Mouse (Mus musculus) hindbrain, embryonic 14.5 days (tissue): ENCODE data around the gene Gm20662. TPM values are rescaled to one million over a fixed set of nuclear protein-coding genes. Genes with fewer than 3 reads are reported as not detected.

Experiments
- ATAC-seq: fragments of 200-750 bp; cut with Nextera tagmentation; 2 replicates; pipeline ENCODE4 v1.8.0; 2017; ENCODE audit warnings: moderate number of reproducible peaks, mild to moderate bottlenecking, moderate TSS enrichment, moderate library complexity; ENCODE audit not compliant: low FRiP score
- DNase-seq: peaks from one replicate; pipeline ENCODE4 v3.0.0-alpha.2; 2015; ENCODE audit warnings: low spot score
- H3K27ac ChIP-seq: fragments of 300-500 bp; sonication (generic); 2 replicates; pipeline ENCODE4 v1.5.1; 2014; ENCODE audit warnings: mild to moderate bottlenecking, moderate library complexity
- H3K27me3 ChIP-seq: fragments of 300-500 bp; sonication (generic); 2 replicates; pipeline ENCODE4 v1.6.1; 2014; ENCODE audit warnings: mild to moderate bottlenecking, low read length, mixed read lengths; ENCODE audit not compliant: control insufficient read depth, insufficient read depth
- H3K36me3 ChIP-seq: fragments of 300-500 bp; sonication (generic); replicated peaks from 2 replicates; pipeline ENCODE4 v1.6.1; 2014; ENCODE audit not compliant: control insufficient read depth, insufficient read depth
- H3K4me1 ChIP-seq: fragments of 300-500 bp; sonication (generic); replicated peaks from 2 replicates; pipeline ENCODE4 v1.6.1; 2014; ENCODE audit warnings: antibody characterized with exemption, low read length, mixed read lengths; ENCODE audit not compliant: control insufficient read depth, insufficient read depth
- H3K4me2 ChIP-seq: fragments of 300-500 bp; sonication (generic); replicated peaks from 2 replicates; pipeline ENCODE4 v1.6.1; 2014; ENCODE audit warnings: mild to moderate bottlenecking, moderate library complexity
- H3K4me3 ChIP-seq: fragments of 300-500 bp; sonication (generic); replicated peaks from 2 replicates; pipeline ENCODE4 v1.5.1; 2014; ENCODE audit warnings: mild to moderate bottlenecking, low read length
- H3K9ac ChIP-seq: fragments of 300-500 bp; sonication (generic); 2 replicates; pipeline ENCODE4 v1.6.1; 2014
- H3K9me3 ChIP-seq: fragments of 300-500 bp; sonication (generic); 2 replicates; pipeline ENCODE4 v1.6.1; 2016; ENCODE audit warnings: low read length; ENCODE audit not compliant: control insufficient read depth
- WGBS: fragments of 180-500 bp; shearing (Covaris S2); extraction: QIAGEN DNeasy Blood & Tissue Kit; methylation state at CpG from one replicate; pipeline ENCODE4 v1.1.7; 2014; 5-methylcytosine and 5-hydroxymethylcytosine counted together
- polyA plus RNA-seq: library from polyadenylated mRNA; unstranded; fragments of >200 nt; fragmentation: Nextera tagmentation; extraction: Ambion mirVana; gene quantifications from 2 replicates; pipeline ENCODE4 v1.2.1, GENCODE M21; 2014

Gm20662 gene
- polyA plus RNA-seq, 1 experiment from 2014 or later: 0.68 TPM

DNA sequence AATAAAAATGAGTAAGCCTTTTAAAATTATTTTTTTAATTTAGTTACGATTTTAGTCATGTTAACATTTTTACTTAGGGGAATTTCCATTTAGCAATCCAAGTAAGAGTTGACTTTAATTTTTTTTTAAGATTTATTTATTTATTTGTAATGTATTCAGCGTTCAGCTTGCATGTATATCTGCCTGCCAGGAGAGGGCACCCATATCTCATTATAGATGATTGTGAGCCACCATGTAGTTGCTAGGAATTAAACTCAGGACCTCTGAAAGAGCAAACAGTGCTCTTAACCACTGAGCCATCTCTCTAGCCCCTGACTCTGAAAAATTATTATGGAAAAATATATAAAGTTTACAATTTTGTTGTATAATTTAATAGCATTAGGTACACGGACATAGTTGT, 30.4 kb downstream of the Gm20662 start:
- ATAC-seq (no peak), DNase-seq (no peak)
- Histone ChIP-seq H3K4me2 (no peak overlapping the region), H3K4me3 (no peak overlapping the region), H3K4me1 (no peaks in the 10 kb centered on the region), H3K9ac (no peak overlapping the region), H3K36me3 (peaks cover 50% of the 10 kb centered on the region), H3K9me3 (no peaks in the 10 kb centered on the region), H3K27me3 (no peaks in the 10 kb centered on the region), H3K27ac (no peak overlapping the region)
- 94% methylated on average over 3 of the region's 3 CpGs for WGBS

DNA sequence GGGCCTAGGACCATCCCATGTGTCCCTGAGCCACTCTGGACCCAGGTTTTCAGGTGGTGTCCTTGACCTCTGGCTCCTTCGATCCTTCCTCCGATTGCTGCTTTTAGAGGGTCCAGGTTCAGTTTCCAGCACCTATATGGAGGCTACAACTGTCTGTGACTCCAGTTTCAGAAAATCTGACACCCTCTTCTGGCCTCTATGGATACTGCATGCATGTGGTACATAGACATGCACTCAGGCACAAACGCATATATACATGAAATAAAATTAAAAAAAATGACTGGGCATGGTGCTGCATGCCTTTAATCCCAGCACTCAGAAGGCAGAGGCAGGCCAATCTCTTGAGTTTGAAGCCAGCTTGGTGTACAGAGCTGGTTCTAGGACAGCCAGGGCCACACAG, 31.7 kb downstream of the Gm20662 start:
- no peak overlapping the region for H3K27ac ChIP-seq
- no peak overlapping the region for H3K9ac ChIP-seq
- no peak overlapping the region for H3K4me2 ChIP-seq
- H3K9me3 ChIP-seq: no peaks in the 10 kb centered on the region
- no peak overlapping the region for H3K4me3 ChIP-seq
- no peak for ATAC-seq
- no peaks in the 10 kb centered on the region for H3K27me3 ChIP-seq
- no peaks in the 10 kb centered on the region for H3K4me1 ChIP-seq
- peaks cover 61% of the 10 kb centered on the region for H3K36me3 ChIP-seq
- DNase-seq: no peak
- WGBS: 96% methylated on average over 3 of the region's 3 CpGs

DNA sequence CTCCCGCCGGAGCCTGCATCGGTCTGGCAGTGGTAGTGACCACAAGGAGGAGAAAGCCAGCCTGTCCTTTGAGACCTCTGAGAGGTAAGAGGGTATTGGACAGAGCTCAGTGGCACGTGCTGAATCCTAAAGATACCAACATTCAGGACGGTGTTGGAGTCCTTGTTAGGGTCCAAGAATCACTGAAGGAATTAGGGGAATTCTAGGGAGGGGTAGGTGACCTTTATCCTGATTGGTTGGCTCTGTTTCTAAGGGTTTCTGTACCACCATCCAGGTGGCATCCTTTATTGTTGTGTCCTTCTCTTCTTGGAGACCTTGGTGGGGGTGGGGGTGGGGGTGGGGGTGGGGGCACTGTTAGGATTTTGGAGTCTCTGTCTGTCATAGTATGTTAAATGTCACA, 36.0 kb downstream of the Gm20662 start:
- WGBS: 95% methylated on average over 5 of the region's 5 CpGs
- Histone ChIP-seq H3K36me3 (peaks cover 62% of the 10 kb centered on the region), H3K9ac (no peak overlapping the region), H3K4me3 (no peak overlapping the region), H3K27ac (no peak overlapping the region), H3K9me3 (no peaks in the 10 kb centered on the region), H3K27me3 (no peaks in the 10 kb centered on the region), H3K4me2 (no peak overlapping the region), H3K4me1 (no peaks in the 10 kb centered on the region)
- ATAC-seq (no peak), DNase-seq (no peak)

DNA sequence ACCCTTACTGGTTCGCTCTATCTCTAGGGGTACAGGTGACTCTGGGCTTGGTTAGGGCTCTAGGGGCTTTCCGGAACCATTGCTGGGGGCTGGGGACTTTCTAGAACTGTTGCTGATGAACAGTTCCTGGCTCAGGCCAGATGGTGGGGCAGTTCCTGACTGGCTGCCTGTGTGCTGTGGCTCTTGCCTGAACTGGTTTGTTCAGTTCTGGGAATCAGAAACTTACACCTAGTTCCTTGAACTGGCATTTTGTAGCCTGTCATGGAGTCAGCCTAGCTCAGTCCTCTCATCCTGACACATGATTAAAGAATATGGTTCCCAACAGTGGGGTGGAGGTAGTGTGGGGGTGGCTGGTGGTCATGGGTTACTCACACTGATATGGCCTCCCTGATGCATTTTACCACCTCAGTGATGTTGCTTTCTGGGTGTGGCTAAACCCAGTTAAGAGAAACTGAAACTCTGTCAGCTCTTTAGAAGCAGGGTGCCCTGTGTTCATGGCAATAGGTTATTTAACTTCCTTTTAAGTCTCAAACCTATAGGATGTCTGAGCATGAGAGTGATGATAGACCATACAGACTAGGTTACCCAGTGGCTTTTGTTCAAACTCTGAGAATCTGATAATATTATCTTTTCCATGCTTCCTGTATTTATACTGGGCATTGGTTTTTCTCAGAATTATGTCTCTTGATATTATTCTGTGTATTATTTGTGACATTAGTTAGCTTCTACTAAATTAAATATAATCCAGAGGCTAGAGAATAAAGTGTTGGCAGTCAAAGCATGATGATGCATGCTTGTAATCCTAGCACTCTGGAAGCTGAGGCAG, 39.4 kb downstream of the Gm20662 start:
- no peak for DNase-seq
- H3K4me3 ChIP-seq: no peak overlapping the region
- H3K9me3 ChIP-seq: no peaks in the 10 kb centered on the region
- no peaks in the 10 kb centered on the region for H3K27me3 ChIP-seq
- no peak overlapping the region for H3K27ac ChIP-seq
- peaks cover 65% of the 10 kb centered on the region for H3K36me3 ChIP-seq
- no peaks in the 10 kb centered on the region for H3K4me1 ChIP-seq
- ATAC-seq: no peak
- WGBS: 96% methylated on average over 2 of the region's 2 CpGs
- no peak overlapping the region for H3K4me2 ChIP-seq
- H3K9ac ChIP-seq: no peak overlapping the region

DNA sequence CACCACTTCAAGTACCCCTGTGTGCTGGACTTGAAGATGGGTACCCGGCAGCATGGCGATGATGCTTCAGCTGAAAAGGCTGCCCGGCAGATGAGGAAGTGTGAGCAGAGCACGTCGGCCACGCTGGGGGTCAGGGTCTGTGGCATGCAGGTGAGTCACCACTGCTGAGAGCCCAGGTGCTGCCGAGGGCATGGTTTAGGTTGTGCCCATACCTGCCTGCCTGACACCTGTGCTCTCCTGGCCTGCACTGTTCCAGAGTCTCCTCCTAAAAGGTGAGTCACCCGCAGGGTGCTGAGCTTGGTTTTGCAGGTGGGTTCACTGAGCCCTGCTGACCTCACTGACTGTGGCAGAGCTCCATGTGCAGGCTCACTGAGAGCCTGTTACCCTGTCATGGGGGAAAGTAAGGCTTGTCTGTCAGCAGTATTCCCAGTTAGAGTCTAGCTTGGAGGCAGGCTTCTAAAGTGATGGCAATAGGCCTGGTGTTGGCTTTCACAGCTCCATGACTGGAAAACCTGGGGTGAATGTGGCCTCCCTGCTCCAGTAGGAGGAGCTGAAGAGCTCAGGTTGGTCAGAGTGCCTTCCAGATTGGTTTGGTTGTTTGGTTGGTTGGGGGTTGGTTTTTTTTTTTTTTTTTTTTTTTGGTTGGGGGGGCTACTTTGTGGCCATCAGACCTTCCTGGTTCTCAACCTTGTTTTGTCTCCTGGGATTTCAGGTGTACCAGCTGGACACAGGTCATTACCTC, 48.8 kb downstream of the Gm20662 start:
- H3K27me3 ChIP-seq: no peaks in the 10 kb centered on the region
- peaks cover 64% of the 10 kb centered on the region for H3K36me3 ChIP-seq
- 95% methylated on average over 8 of the region's 8 CpGs for WGBS
- ATAC-seq: no peak
- H3K4me3 ChIP-seq: no peak overlapping the region
- H3K4me2 ChIP-seq: no peak overlapping the region
- H3K9me3 ChIP-seq: no peaks in the 10 kb centered on the region
- H3K27ac ChIP-seq: no peak overlapping the region
- H3K4me1 ChIP-seq: peaks cover 6% of the 10 kb centered on the region
- H3K9ac ChIP-seq: no peak overlapping the region
- no peak for DNase-seq

DNA sequence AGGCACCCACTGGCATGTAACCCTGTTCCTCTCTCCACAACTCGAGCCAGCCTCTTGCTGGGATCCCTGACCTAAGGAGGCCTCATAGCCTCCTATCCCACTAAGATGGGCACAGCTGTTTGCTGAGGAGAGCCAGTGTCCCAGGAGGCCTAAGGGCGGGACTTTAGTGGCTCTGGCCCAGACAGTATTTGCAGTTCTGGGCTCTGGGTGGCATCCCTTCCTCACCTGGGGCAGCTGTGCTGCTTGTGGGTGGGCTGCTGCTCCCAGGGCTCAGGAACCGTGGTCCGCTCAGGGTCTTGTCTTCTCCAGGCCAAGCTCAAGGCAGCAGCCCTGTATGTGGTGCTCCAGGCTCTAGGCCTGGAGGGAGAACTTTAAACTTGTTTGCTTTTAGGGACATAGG, 50.4 kb downstream of the Gm20662 start:
- no peak overlapping the region for H3K9ac ChIP-seq

DNA sequence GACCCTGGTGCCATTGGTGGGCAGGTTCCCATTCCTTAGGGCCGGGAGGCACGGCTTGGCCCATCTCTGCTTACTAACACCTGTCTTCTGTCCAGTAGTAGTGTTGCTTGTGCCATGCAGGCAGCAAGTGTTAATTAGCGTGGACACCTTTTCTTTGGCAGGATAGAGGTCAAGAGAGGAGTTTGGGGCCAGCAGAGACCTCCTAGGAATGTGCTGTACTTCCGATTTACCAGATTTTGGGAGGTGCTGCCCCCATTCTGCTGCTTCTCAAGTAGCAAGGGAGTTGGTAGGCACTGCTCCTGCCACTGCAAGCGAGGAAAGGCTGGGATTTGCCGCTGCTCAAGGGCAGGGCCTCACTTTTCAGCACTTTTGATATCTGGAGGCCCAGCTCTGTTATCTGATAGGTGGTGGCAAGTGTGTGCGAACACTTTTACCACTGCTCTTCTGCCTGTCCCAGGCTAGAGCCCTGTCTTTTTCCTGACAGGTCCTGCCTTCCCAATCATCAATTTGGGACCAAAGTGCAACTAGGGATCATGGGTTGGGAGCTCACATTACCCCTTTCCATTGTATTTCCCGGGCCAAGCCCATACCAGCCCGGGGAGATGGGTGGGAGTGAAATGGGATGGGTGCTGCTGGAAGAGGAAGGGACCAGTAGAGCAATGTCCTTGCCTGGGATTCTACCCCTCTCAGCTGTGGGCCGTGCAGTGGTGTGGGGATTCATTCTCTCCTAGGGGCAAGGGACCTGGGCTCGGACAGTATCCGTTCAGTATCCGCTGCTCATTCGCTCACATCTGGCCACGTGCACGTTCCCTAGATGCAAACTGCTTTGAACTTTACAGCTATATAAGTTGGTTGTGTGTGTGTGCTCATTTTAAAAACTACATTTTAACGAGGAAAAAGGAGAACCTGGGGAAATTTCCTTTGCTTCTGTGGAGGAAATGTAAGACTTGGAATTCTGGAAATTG, 51.7 kb downstream of the Gm20662 start:
- Histone ChIP-seq H3K4me3 (peak overlapping the region; percentile 57), H3K27ac (peak overlapping the region; percentile 60), H3K4me2 (peak overlapping the region; percentile 80), H3K9me3 (no peaks in the 10 kb centered on the region), H3K36me3 (peaks cover 52% of the 10 kb centered on the region), H3K9ac (peak overlapping the region; percentile 58; the same call in 1 of the 2 replicates), H3K27me3 (no peaks in the 10 kb centered on the region), H3K4me1 (peaks cover 8% of the 10 kb centered on the region)
- DNase-seq (no peak), ATAC-seq (no peak)
- 54% methylated on average over 17 of the region's 17 CpGs for WGBS

More for the DNA sequence above, 50.4 kb downstream of the Gm20662 start:
- H3K4me2 ChIP-seq: no peak overlapping the region
- no peak overlapping the region for H3K4me3 ChIP-seq
- ATAC-seq (no peak), DNase-seq (no peak)
- H3K27me3 ChIP-seq: no peaks in the 10 kb centered on the region
- 88% methylated on average over 4 of the region's 4 CpGs for WGBS
- H3K4me1 ChIP-seq: peaks cover 8% of the 10 kb centered on the region
- no peak overlapping the region for H3K27ac ChIP-seq
- H3K9me3 ChIP-seq: no peaks in the 10 kb centered on the region
- H3K36me3 ChIP-seq: peaks cover 60% of the 10 kb centered on the region

DNA sequence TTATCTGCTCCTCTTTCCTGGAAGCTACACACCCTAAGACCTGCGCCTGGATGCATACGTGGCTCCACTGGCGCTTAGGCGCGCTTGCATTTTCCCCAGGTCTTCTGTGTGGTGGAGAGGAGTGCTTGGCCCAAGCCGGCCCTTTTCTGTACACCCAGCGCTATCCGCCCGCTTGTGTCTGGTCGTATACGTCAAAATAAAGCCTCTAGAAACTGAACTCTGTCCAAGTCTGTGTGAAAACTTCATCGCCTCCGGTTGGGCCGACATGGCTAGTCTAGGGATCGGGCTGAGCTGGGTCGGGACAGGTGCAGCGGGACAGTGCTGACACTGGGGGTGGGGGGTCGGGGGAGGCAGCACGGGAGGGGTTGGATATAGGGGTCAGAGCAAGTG, 52.4 kb downstream of the Gm20662 start:
- peak overlapping the region; percentile 80 for H3K4me2 ChIP-seq
- peaks cover 13% of the 10 kb centered on the region for H3K4me1 ChIP-seq
- peaks cover 48% of the 10 kb centered on the region for H3K36me3 ChIP-seq
- DNase-seq (peak; percentile 28), ATAC-seq (peak; percentile 32; the same call in 1 of the 2 replicates)
- peak overlapping the region; percentile 58 for H3K9ac ChIP-seq
- peak overlapping the region; percentile 57 for H3K4me3 ChIP-seq
- no peaks in the 10 kb centered on the region for H3K9me3 ChIP-seq
- 1% methylated on average over 19 of the region's 19 CpGs for WGBS
- no peaks in the 10 kb centered on the region for H3K27me3 ChIP-seq
- peak overlapping the region; percentile 60 for H3K27ac ChIP-seq
